Mouse (Mus musculus) hindbrain, postnatal 0 days (tissue): Measurements from ENCODE around the gene Gm45902. TPM values are rescaled to one million over a fixed set of nuclear protein-coding genes. Genes with fewer than 3 reads are reported as not detected.

Experiments
- ATAC-seq: fragments of 200-750 bp; cut with Nextera tagmentation; 2 replicates; pipeline ENCODE4 v1.8.0; 2017; ENCODE audit warnings: mild to moderate bottlenecking, moderate TSS enrichment, moderate library complexity
- DNase-seq: peaks from one replicate; pipeline ENCODE4 v3.0.0-alpha.2; 2015; ENCODE audit warnings: low spot score
- H3K27ac ChIP-seq: fragments of 300-500 bp; sonication (generic); 2 replicates; pipeline ENCODE4 v1.5.1; 2014; ENCODE audit warnings: mild to moderate bottlenecking
- H3K27me3 ChIP-seq: fragments of 300-500 bp; sonication (generic); 2 replicates; pipeline ENCODE4 v1.6.1; 2014; ENCODE audit warnings: low read length, mixed read lengths; ENCODE audit not compliant: insufficient read depth
- H3K36me3 ChIP-seq: fragments of 300-500 bp; sonication (generic); 2 replicates; pipeline ENCODE4 v1.6.1; 2014; ENCODE audit warnings: low read length, mixed read lengths; ENCODE audit not compliant: insufficient read depth
- H3K4me1 ChIP-seq: fragments of 300-500 bp; sonication (generic); 2 replicates; pipeline ENCODE4 v1.6.1; 2014; ENCODE audit warnings: antibody characterized with exemption, low read length, mixed read lengths; ENCODE audit not compliant: insufficient read depth
- H3K4me2 ChIP-seq: fragments of 300-500 bp; sonication (generic); 2 replicates; pipeline ENCODE4 v1.6.1; 2014; ENCODE audit warnings: low read depth, mild to moderate bottlenecking, low read length, moderate library complexity, mixed read lengths
- H3K4me3 ChIP-seq: fragments of 300-500 bp; sonication (generic); 2 replicates; pipeline ENCODE4 v1.5.1; 2014; ENCODE audit warnings: low read length
- H3K9ac ChIP-seq: fragments of 300-500 bp; sonication (generic); replicated peaks from 2 replicates; pipeline ENCODE4 v1.6.1; 2014; ENCODE audit warnings: mild to moderate bottlenecking, low read length, moderate library complexity, mixed read lengths
- H3K9me3 ChIP-seq: fragments of 300-500 bp; sonication (generic); 2 replicates; pipeline ENCODE4 v1.6.1; 2016; ENCODE audit warnings: low read length, mixed read lengths
- CTCF ChIP-seq: IDR thresholded peaks from 2 replicates; pipeline ENCODE4 v1.5.1; 2016; ENCODE audit warnings: antibody characterized with exemption, control low read depth, low read depth
- WGBS: fragments of 180-500 bp; shearing (Covaris S2); extraction: QIAGEN DNeasy Blood & Tissue Kit; methylation state at CpG from one replicate; pipeline ENCODE4 v1.1.7; 2014; 5-methylcytosine and 5-hydroxymethylcytosine counted together
- polyA plus RNA-seq: library from polyadenylated mRNA; unstranded; fragments of >200 nt; fragmentation: Nextera tagmentation; extraction: Ambion mirVana; gene quantifications from 2 replicates; pipeline ENCODE4 v1.2.1, GENCODE M21; 2015
- total RNA-seq: library from RNA; depleted of rRNA; stranded (reverse); fragments of >200 nt; gene quantifications from 2 replicates; pipeline ENCODE4 v1.2.3, GENCODE M21; 2014

Gene Gm45902
- total and polyA plus RNA-seq, 2 experiments from 2014 or later, result 5.5 to 10.6 TPM

DNA sequence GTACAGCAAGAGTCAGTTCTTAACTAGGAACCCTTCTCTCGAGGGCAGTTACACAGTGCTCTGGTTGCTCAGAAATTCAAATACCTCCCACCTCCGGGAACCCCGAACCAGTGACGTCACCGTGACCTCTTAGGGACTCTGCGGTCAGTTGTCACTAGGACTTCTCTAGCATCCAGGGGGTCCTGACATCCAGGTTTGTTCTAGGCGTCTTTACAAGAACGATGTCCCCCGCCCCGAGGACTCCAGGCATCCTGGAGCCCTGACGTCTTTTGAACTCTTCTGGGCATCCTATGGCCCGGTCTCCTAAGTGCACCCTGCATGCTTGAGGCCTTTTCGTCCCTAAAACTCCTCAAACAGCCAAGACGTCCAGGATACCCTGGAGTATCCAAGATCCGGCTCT is 514 bp downstream of the Gm45902 start:
- ATAC-seq, result no peak
- Histone ChIP-seq H3K9me3 (no peaks in the 10 kb centered on the region), H3K9ac (peak overlapping the region; percentile 78), H3K4me3 (peak overlapping the region; percentile 55), H3K4me1 (peaks cover 8% of the 10 kb centered on the region; the same call in 1 of the 2 replicates), H3K27me3 (no peaks in the 10 kb centered on the region), H3K27ac (peak overlapping the region; percentile 93), H3K36me3 (peaks cover 19% of the 10 kb centered on the region), H3K4me2 (peak overlapping the region; percentile 88)
- TF ChIP-seq CTCF, result no peak
- WGBS, result under 1% methylated on average over 15 of the region's 15 CpGs
- DNase-seq, result peak; percentile 37

- TF ChIP-seq CTCF, result no peak
- Histone ChIP-seq H3K4me3 (no peak overlapping the region), H3K4me2 (no peak overlapping the region), H3K9ac (no peak overlapping the region), H3K4me1 (no peaks in the 10 kb centered on the region), H3K36me3 (peaks cover 41% of the 10 kb centered on the region), H3K27ac (no peak overlapping the region), H3K9me3 (no peaks in the 10 kb centered on the region), H3K27me3 (no peaks in the 10 kb centered on the region)
- no peak for ATAC-seq
- no peak for DNase-seq
- 96% methylated on average over 5 of the region's 5 CpGs for WGBS
Observed at GRCm38 (mm10) chr2:3500886-3501285, 11.7 kb downstream of the Gm45902 start.

DNA sequence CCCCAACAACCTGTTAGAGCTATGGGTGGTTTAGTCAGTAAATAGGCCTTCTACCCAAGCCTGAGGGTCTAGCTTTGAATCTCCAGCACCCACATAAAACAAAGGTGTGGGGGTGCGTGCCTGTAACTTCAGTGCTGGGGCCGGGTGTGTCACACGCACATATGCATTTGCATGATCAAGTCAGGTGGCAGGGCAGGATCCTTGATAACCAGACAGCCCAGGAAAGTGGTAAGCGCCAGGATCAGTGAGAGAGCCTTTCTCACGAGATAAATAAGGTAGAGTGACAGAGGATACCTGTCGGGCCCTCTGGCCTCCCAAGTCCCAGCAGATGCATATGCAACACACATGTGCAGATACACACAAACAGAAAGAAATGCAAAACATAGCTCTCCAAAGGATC is 13.0 kb downstream of the Gm45902 start:
- Histone ChIP-seq H3K4me3 (no peak overlapping the region), H3K4me1 (no peaks in the 10 kb centered on the region), H3K4me2 (no peak overlapping the region), H3K36me3 (peaks cover 49% of the 10 kb centered on the region), H3K27me3 (no peaks in the 10 kb centered on the region), H3K9ac (no peak overlapping the region), H3K9me3 (no peaks in the 10 kb centered on the region), H3K27ac (no peak overlapping the region)
- DNase-seq (no peak), ATAC-seq (no peak)
- WGBS, result 96% methylated on average over 6 of the region's 6 CpGs
- TF ChIP-seq CTCF, result no peak

DNA sequence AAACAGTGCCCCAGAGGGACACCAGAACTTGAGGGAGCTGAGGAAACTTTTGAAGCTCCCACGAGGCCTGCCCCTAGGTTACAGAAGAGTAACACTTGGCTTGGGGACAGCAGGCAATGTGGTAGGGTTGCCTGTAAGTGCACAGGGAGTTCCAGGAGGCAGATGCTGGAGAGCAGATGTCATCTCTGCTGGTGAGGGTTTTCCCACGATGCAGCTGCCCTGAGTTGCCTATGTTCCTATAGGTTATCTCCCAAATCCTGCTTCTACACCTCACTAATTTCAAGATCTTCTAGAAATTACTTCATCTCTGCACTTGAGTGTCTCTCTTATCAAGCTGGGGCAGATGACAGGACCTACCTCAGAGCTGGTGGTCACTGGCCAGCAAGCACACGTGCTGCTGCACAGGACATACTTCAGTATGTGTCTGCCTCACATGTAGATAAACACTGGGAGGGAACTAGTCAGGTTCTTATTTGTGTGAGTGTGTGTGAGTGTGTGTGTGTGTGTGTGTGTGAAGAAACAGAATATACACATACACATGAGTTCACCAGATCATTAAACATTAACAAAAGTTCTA is 18.7 kb downstream of the Gm45902 start:
- no peak overlapping the region for H3K9ac ChIP-seq
- DNase-seq, result no peak
- WGBS, result 89% methylated on average over 3 of the region's 3 CpGs
- H3K4me3 ChIP-seq, result no peak overlapping the region
- no peak overlapping the region for H3K4me2 ChIP-seq
- no peaks in the 10 kb centered on the region for H3K27me3 ChIP-seq
- no peak overlapping the region for H3K27ac ChIP-seq
- no peaks in the 10 kb centered on the region for H3K4me1 ChIP-seq
- no peak for TF ChIP-seq CTCF
- H3K9me3 ChIP-seq, result no peaks in the 10 kb centered on the region
- no peak for ATAC-seq
- peaks cover 57% of the 10 kb centered on the region for H3K36me3 ChIP-seq

DNA sequence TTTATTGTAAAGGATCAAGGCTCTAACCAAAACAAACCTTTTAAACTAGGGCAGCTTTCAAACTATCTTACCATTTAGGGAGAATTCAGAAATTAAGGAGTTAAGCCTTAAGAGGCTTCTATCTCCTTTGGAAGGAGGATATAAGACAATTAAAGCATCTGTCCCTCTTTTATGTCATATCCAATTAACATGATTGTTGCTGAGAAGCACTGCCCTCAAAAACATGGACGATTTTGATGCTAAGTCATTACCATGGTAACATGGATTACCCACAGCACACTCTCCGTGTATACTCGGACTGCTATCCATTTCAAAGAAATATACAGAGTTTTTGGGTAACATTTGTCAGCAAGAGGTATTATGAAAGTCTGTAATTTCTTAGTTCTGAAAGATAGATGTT is 22.8 kb downstream of the Gm45902 start:
- H3K27ac ChIP-seq, result no peak overlapping the region
- no peak overlapping the region for H3K4me3 ChIP-seq
- no peaks in the 10 kb centered on the region for H3K9me3 ChIP-seq
- peaks cover 29% of the 10 kb centered on the region for H3K36me3 ChIP-seq
- no peaks in the 10 kb centered on the region for H3K4me1 ChIP-seq
- no peak overlapping the region for H3K4me2 ChIP-seq
- WGBS, result 71% methylated on average over 3 of the region's 3 CpGs
- ATAC-seq (no peak), DNase-seq (no peak)
- H3K27me3 ChIP-seq, result no peaks in the 10 kb centered on the region
- no peak for TF ChIP-seq CTCF
- no peak overlapping the region for H3K9ac ChIP-seq

DNA sequence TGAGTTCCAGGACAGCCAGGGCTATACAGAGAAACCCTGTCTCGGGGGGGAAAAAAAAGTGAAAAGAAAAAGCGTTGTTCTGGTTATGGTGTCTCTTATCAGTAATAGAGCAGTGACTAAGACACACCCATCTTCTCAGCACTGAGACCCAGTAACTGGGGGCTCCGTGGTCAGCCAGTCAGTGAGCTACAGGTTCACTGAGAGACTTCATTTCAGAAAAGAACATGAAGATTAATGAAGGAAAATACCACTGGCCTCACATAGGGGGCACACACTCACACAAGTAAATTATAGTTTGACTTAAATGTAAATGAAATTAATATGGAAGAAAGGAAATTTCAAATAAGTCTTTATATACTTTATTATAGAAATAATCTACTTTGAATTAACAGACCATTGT is 32.4 kb downstream of the Gm45902 start:
- Histone ChIP-seq H3K4me1 (no peaks in the 10 kb centered on the region), H3K4me2 (no peak overlapping the region), H3K36me3 (no peaks in the 10 kb centered on the region), H3K27ac (no peak overlapping the region), H3K4me3 (no peak overlapping the region), H3K27me3 (no peaks in the 10 kb centered on the region), H3K9ac (no peak overlapping the region), H3K9me3 (no peaks in the 10 kb centered on the region)
- no peak for ATAC-seq
- TF ChIP-seq CTCF, result 0 out of 2 replicates have a peak, but pooled peaks have one; percentile 12
- DNase-seq, result no peak
- WGBS, result 82% methylated on average over 3 of the region's 3 CpGs

DNA sequence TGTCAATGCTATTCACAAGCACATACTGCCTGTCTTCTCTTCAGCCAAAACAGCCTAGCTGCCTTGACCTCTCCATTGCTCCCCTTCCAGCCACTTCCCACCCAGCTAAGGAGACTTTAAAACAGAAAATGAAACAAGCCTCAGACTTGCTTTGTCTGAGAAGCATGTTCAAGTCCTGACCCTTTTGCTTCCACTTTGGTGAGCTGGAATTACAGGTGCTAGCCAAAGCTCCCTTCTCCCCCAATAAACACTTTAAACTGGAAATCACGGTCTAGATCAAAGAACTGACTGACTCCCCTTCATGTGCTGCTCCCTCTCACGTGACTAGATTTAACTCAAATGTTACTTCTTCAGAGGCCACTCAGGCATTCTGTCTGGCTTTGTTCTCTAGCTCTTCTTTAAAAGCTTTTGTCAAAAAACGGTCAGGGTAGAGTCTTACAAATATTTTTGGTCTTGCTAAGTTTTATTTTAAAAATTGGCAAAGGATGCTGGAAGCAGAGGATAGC is 36.8 kb downstream of the Gm45902 start:
- 0 out of 2 replicates have a peak, but pooled peaks cover 3% of the 10 kb centered on the region for H3K4me1 ChIP-seq
- H3K9me3 ChIP-seq, result no peaks in the 10 kb centered on the region
- ATAC-seq, result no peak
- H3K4me3 ChIP-seq, result no peak overlapping the region
- H3K27me3 ChIP-seq, result no peaks in the 10 kb centered on the region
- H3K9ac ChIP-seq, result no peak overlapping the region
- TF ChIP-seq CTCF, result no peak
- H3K36me3 ChIP-seq, result no peaks in the 10 kb centered on the region
- WGBS, result 60% methylated on average over 3 of the region's 3 CpGs
- no peak overlapping the region for H3K27ac ChIP-seq
- DNase-seq, result no peak
- H3K4me2 ChIP-seq, result peak overlapping the region; percentile 66
